Mouse (Mus musculus) E14TG2a.4 (cell line): ENCODE results near the gene Col11a2.

Source experiments
- CTCF ChIP-seq: conservative IDR thresholded peaks from 2 replicates; pipeline ENCODE4 v1.5.1; 2014; ENCODE audit warnings: low read length
- NANOG ChIP-seq: IDR thresholded peaks from 2 replicates; pipeline ENCODE4 v1.6.1; 2014; ENCODE audit warnings: borderline replicate concordance, low read length, mixed read lengths
- POU5F1 ChIP-seq: IDR thresholded peaks from 2 replicates; pipeline ENCODE4 v1.6.1; 2014; ENCODE audit warnings: low read length, borderline replicate concordance

DNA sequence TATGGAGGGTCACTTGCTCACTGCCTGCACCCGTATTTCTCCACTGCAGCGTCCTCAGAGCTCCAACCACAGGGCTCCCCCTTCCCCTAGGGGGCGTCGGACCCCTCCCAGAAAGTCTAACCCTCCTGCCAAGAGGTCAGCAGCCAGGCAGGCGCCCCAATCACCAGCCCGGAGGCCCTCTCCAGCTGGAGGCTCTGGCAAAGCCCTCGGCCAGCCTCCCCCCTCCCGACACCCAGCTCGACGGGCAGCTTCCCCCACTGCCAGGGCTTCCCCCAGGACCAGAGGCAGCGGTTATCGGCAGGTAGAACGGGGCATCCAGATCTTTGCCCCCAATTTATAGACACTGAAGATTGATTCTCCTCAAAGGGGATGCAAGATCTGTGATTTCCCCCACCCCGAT lies 6.7 kb downstream of the Col11a2 start:
- TF ChIP-seq CTCF (no peak), NANOG (no peak), POU5F1 (no peak)
